Mouse (Mus musculus) lung, adult 2 months (tissue): ENCODE results near the gene Lcn2.

Experiments used
- CTCF ChIP-seq: fragments of 200-500 bp; IDR thresholded peaks from 2 replicates; pipeline ENCODE4 v1.5.1; 2011; ENCODE audit warnings: mild to moderate bottlenecking, low read length, control low read depth; ENCODE audit not compliant: insufficient read depth
- POLR2A ChIP-seq: fragments of 200-500 bp; IDR thresholded peaks from 2 replicates; pipeline ENCODE4 v1.6.1; 2011; ENCODE audit warnings: low read depth, mild to moderate bottlenecking, control low read depth, low read length, borderline replicate concordance; ENCODE audit errors: extremely low read depth

- no peak for TF ChIP-seq CTCF
- no peak for TF ChIP-seq POLR2A
These were observed 23.4 kb upstream of the Lcn2 start for GRCm38 (mm10) chr2:32411407-32411806.
